Mouse (Mus musculus): ENCODE measurements at regions not wholly inside any gene's neighbourhood (a gene's known extent, or its start where the extent isn't known, plus 50 kb on each side); places are given as distances from the start of the nearest gene placed in this dataset.
A peak's percentile ranks its signal among the peaks of the same experiment; 100 is the strongest.

DNA sequence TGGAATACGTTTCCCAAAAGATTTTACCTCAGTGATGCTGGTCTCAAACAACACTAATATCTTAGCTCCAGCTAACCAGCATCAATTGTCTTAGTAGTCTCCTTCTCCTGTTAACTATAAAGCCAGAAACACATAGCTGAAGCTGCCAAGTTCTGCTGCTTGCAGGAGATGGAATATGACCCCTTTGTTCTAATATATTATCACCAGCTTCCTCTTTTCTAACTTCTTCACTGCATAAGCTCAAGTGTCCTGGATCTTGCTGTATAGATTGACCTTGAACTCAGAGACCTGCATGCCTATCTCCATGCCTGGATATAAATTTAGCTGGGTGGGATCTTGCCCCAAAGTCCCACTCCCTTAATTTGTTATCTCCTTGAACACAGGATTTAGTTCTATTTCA lies 94.8 kb downstream of the Rbm46 start:
- Histone ChIP-seq H3K27ac (no peak overlapping the region), H3K27me3 (ENCODE audit: insufficient read depth, poor library complexity, severe bottlenecking) (no peaks in the 10 kb centered on the region), H3K4me1 (replicated peaks) (no peaks in the 10 kb centered on the region), H3K36me3 (no peaks in the 10 kb centered on the region), H3K4me3 (no peak overlapping the region), H3K9me3 (no peaks in the 10 kb centered on the region)
- DNase-seq (ENCODE audit: low spot score) = no peak
- 79% methylated on average over 1 of the region's 1 CpGs for WGBS

DNA sequence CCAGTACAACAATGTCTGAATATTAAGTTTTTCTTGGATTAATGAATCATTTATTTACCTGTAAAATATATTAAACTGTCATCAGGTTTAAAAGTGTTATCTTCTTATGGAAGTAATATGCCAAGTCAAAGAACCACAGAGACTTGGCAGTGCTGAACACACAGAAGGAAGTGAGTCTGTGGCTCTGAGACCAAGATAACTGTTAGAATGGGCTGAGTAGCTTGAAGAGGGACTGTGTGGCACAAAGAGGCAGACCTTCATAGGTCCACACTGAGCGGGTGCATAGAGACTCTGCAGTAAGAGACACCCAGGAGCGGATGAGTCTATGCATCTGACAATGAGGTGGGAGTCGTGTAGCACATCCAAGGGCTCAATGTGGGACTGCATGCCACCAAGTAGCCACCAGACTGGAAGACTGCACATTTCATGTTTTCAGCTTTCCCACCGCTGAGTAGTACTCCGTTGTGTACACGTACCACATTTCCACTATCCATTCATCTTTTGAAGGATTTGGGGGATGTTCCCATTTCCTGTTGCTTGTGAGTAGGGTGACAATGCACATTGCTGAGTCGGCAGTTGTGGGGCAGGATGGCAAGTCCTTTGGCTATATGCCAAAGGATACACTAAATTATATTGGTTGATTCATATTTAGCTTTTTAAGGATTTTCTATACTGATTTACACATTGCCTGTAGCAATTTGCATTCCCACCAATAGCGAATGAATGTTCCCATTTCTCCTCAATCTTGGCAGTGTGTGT lies 105.6 kb downstream of the Rbm46 start:
- DNase-seq (ENCODE audit: low spot score) = no peak
- 94% methylated on average over 8 of the region's 8 CpGs for WGBS
- no peaks in the 10 kb centered on the region for H3K27me3 ChIP-seq (ENCODE audit: insufficient read depth, poor library complexity, severe bottlenecking)
- H3K4me1 ChIP-seq (replicated peaks) = no peaks in the 10 kb centered on the region
- no peaks in the 10 kb centered on the region for H3K9me3 ChIP-seq
- no peak overlapping the region for H3K4me3 ChIP-seq
- no peaks in the 10 kb centered on the region for H3K36me3 ChIP-seq
- H3K27ac ChIP-seq = no peak overlapping the region

DNA sequence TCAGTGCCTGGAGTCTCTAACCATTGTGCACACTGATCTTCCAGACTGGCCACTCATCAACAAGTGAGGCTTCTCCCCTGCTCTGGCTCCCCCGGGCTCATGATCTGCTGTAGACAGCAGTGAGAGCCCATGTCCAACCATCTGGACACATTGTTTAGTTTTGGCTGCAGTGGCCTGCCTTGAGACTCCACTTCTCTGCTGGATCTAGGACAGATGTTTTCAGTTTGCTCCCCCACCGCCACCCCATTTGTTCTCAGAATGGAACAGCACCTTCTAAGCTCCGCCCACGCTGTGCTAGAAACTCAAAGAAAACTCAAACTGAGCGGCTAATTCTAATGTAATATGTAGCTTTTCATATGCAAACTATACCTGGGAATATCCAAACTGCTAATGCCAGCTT lies 108.8 kb downstream of the Rbm46 start:
- Histone ChIP-seq H3K36me3 (no peaks in the 10 kb centered on the region), H3K4me1 (replicated peaks) (no peaks in the 10 kb centered on the region), H3K9me3 (no peaks in the 10 kb centered on the region), H3K27ac (no peak overlapping the region), H3K4me3 (no peak overlapping the region), H3K27me3 (ENCODE audit: insufficient read depth, poor library complexity, severe bottlenecking) (no peaks in the 10 kb centered on the region)
- DNase-seq (ENCODE audit: low spot score) = peak; percentile 12
- WGBS = 55% methylated on average over 5 of the region's 5 CpGs

DNA sequence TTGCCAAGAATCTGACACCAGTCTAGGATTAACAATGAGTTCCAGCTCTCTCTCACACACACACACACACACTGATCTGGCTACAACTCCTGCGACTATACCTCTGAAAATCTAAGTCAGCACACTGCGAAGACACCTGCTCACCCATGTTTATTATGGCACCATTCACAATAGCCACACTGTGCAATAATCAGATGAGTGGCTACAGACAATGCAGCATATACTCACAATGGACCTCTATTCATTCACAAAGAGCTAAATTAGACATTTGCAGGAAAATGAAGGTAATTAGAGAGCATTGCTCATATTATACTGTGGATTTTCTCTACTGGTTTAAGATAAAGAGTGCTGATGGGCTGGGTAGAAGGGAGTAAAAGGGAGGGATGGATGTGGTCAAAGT lies 116.3 kb downstream of the Rbm46 start:
- H3K9me3 ChIP-seq = no peaks in the 10 kb centered on the region
- no peaks in the 10 kb centered on the region for H3K27me3 ChIP-seq (ENCODE audit: insufficient read depth, poor library complexity, severe bottlenecking)
- H3K36me3 ChIP-seq = no peaks in the 10 kb centered on the region
- no peaks in the 10 kb centered on the region for H3K4me1 ChIP-seq (replicated peaks)
- no peak for DNase-seq (ENCODE audit: low spot score)
- WGBS = 81% methylated on average over 2 of the region's 2 CpGs
- no peak overlapping the region for H3K4me3 ChIP-seq
- H3K27ac ChIP-seq = no peak overlapping the region

DNA sequence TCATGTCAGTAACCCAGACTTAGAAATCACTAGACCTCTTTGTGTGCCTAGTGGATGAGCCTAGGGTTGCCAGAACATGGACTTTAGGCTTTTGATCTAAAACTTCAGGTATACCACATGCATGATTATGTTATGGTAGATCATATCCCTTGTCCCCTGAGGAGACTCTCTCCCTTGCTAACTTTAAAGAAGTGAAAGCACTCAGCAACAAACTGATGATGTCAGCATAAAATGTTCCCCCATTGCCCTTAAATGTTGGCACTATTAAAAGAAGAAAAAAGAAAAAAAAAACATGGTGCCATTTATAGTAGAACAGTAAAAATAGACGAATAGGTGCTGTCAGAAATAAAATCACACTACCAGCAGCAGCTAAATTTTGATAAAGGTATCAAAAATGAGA lies 117.3 kb downstream of the Rbm46 start:
- WGBS = 91% methylated on average over 1 of the region's 1 CpGs
- no peak overlapping the region for H3K4me3 ChIP-seq
- H3K4me1 ChIP-seq (replicated peaks) = no peaks in the 10 kb centered on the region
- no peaks in the 10 kb centered on the region for H3K27me3 ChIP-seq (ENCODE audit: insufficient read depth, poor library complexity, severe bottlenecking)
- no peak for DNase-seq (ENCODE audit: low spot score)
- H3K27ac ChIP-seq = no peak overlapping the region
- no peaks in the 10 kb centered on the region for H3K36me3 ChIP-seq
- H3K9me3 ChIP-seq = no peaks in the 10 kb centered on the region

DNA sequence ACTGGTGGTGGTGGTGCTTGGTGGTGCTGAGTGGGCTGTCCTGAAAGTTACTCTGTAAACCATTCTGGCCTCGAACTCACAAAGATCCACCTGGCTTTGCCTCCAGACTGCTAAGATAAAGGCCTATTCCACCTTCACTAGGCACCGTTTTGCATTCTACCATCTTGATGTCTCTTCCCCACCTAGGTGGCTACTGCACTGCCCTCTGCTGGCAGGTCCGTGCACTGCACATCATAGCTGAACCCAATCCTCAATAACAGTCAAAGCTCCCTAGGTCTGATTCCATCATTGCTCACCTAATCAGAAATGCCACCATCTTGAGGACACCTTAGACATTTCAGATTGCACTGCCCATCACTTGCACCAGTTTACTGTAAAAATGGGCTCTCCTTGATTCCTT lies 150.7 kb downstream of the Rbm46 start:
- no peak overlapping the region for H3K4me3 ChIP-seq
- peak; percentile 71 for DNase-seq (ENCODE audit: low spot score)
- 28% methylated on average over 3 of the region's 3 CpGs for WGBS
- H3K36me3 ChIP-seq = no peaks in the 10 kb centered on the region
- no peaks in the 10 kb centered on the region for H3K4me1 ChIP-seq (replicated peaks)
- no peaks in the 10 kb centered on the region for H3K9me3 ChIP-seq
- no peaks in the 10 kb centered on the region for H3K27me3 ChIP-seq (ENCODE audit: insufficient read depth, poor library complexity, severe bottlenecking)
- H3K27ac ChIP-seq = no peak overlapping the region

DNA sequence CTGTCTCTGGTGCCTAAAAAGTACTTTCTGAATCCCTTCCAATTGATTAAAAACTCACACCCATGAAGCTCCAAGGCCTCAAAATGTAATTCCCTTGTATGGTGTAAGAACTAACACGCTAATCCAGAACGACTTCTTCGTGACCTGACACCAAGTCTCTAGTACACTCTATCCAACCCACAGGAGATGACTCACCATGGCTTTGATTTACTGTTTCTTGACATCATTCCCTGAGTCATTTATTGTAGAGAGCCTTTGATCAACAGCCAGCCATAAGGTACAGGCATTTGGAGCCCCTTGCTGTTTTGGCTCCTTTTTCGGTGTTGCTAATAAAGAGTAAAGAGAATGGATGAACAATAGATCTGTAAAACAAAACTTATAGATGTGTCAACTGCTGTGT lies 159.7 kb upstream of the Npy2r start:
- H3K4me3 ChIP-seq = no peak overlapping the region
- H3K36me3 ChIP-seq = no peaks in the 10 kb centered on the region
- no peaks in the 10 kb centered on the region for H3K4me1 ChIP-seq (replicated peaks)
- no peak overlapping the region for H3K27ac ChIP-seq
- DNase-seq (ENCODE audit: low spot score) = no peak
- 90% methylated on average over 4 of the region's 4 CpGs for WGBS
- no peaks in the 10 kb centered on the region for H3K9me3 ChIP-seq
- no peaks in the 10 kb centered on the region for H3K27me3 ChIP-seq (ENCODE audit: insufficient read depth, poor library complexity, severe bottlenecking)

DNA sequence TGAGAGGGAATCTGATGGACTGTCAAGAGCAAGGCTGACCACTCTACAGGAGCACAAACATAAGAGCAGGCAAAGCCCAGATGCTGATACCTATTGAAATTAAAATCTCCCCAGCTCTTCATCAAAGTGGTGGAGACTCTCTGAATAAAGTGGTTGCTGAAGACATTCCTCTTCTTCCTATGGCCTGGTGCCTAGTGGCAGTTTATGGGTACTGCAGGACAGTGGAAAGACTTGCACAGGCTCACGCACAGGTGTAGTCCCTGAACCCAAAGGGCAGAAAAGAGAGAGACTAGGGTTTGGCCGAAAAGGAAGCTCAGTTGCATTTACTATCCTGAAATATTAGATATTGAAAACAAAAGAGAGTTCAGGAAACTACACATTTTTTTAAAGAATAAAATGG lies 144.2 kb upstream of the Npy2r start:
- no peaks in the 10 kb centered on the region for H3K36me3 ChIP-seq
- H3K4me3 ChIP-seq = no peak overlapping the region
- 87% methylated on average over 2 of the region's 2 CpGs for WGBS
- no peaks in the 10 kb centered on the region for H3K9me3 ChIP-seq
- H3K4me1 ChIP-seq (replicated peaks) = no peaks in the 10 kb centered on the region
- H3K27me3 ChIP-seq (ENCODE audit: insufficient read depth, poor library complexity, severe bottlenecking) = no peaks in the 10 kb centered on the region
- H3K27ac ChIP-seq = no peak overlapping the region
- no peak for DNase-seq (ENCODE audit: low spot score)

DNA sequence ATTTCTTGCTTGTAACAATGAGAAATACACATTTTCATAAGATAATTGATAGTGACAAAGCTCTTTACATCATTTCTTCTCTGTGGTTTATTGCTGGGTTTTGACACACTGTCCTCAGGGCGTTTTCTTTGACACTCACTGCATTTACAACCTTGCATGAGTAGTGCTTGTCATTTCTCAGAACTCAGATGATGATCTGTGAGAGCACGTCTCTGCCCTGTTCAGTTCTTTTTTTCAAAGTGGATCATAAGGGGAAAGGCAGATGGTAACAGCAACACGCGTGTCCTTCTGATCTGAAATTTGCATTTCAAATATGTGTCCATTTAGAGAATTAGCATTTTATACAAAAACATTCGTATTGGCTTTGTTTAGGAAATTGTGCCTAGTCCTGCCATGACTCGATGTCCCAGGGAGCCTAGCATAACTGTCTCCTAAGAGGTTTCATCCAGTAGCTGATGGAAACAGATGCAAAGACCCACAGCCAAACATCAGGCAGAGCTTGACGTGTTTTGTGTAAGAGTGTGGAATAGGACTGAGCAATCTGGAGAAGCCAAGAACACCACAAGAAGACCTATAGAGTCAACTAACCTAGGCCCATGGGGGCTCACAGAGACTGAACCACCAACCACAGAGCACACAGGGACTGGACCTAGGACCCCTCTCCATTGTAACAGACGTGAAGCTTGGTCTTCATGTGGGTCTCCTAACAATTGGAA lies 108.4 kb upstream of the Npy2r start:
- 86% methylated on average over 8 of the region's 8 CpGs for WGBS
- no peaks in the 10 kb centered on the region for H3K9me3 ChIP-seq
- H3K4me3 ChIP-seq = no peak overlapping the region
- H3K27me3 ChIP-seq (ENCODE audit: insufficient read depth, poor library complexity, severe bottlenecking) = no peaks in the 10 kb centered on the region
- no peak for DNase-seq (ENCODE audit: low spot score)
- H3K36me3 ChIP-seq = no peaks in the 10 kb centered on the region
- no peak overlapping the region for H3K27ac ChIP-seq
- H3K4me1 ChIP-seq (replicated peaks) = no peaks in the 10 kb centered on the region

DNA sequence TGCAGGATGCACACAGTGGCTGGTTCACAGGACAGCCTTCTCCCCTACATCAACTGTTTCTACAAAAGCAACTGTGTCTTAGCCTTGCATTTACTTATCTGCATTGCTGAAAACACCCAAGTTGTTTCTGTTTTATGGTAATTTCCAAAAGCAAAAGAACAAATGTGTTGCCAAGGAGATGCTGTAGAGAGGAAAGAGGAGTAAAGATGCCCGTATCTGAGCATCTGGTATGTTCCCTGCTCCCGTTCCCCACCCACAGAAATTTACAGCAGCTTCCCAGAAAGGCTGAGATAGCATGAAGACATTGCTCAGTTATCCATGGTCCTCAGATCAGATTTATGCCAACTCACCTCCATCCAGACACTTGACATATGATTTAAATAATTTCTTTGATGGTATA lies 104.5 kb upstream of the Npy2r start:
- no peak overlapping the region for H3K4me3 ChIP-seq
- H3K27ac ChIP-seq = no peak overlapping the region
- H3K27me3 ChIP-seq (ENCODE audit: insufficient read depth, poor library complexity, severe bottlenecking) = no peaks in the 10 kb centered on the region
- WGBS = 69% methylated on average over 2 of the region's 2 CpGs
- H3K4me1 ChIP-seq (replicated peaks) = no peaks in the 10 kb centered on the region
- H3K9me3 ChIP-seq = no peaks in the 10 kb centered on the region
- H3K36me3 ChIP-seq = no peaks in the 10 kb centered on the region
- DNase-seq (ENCODE audit: low spot score) = no peak

DNA sequence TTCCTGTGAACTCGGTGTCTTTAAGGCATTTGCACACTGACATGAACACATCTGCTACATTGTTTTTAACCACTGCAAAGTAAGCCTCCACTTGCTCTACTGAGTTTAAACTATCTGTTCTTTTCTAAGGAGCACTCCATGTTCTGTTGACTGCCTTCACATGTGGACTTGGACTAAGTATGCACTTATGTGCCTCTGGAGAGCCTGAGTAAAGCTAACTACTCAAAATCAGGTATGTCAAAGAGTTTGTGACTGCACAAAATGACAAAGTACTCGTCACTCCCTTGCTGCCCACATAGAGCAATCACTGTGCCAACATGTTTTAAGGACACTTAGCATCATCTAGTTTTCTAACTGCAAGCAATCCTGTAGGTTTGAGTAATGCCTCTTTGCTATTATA lies 92.2 kb upstream of the Npy2r start:
- Histone ChIP-seq H3K27ac (no peak overlapping the region), H3K4me3 (no peak overlapping the region), H3K4me1 (replicated peaks) (0 out of 2 replicates have a peak, but pooled peaks cover 4% of the 10 kb centered on the region), H3K36me3 (no peaks in the 10 kb centered on the region), H3K27me3 (ENCODE audit: insufficient read depth, poor library complexity, severe bottlenecking) (no peaks in the 10 kb centered on the region), H3K9me3 (no peaks in the 10 kb centered on the region)
- DNase-seq (ENCODE audit: low spot score) = no peak
- WGBS = 88% methylated on average over 2 of the region's 2 CpGs

DNA sequence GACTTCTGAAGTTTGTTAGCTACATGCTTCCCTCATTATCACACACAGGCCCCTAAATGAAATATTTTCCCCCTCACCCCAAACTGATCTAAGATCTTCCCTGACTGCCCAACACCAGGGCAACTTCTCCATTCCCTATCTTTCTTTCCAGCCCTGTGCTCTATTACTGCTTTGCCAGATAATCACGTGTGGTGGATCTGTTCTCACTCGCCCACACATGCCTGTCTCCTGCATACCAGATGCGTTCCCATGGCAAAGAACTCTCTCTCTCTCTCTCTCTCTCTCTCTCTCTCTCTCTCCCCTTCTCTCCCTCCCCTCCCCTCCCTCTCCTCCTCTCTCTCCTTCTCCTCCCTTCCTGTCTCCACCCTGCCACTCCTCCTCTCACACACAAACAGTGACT lies 88.8 kb upstream of the Npy2r start:
- Histone ChIP-seq H3K4me1 (replicated peaks) (0 out of 2 replicates have a peak, but pooled peaks cover 4% of the 10 kb centered on the region), H3K9me3 (no peaks in the 10 kb centered on the region), H3K36me3 (no peaks in the 10 kb centered on the region), H3K4me3 (no peak overlapping the region), H3K27me3 (ENCODE audit: insufficient read depth, poor library complexity, severe bottlenecking) (no peaks in the 10 kb centered on the region), H3K27ac (no peak overlapping the region)
- 25% methylated on average over 3 of the region's 3 CpGs for WGBS
- DNase-seq (ENCODE audit: low spot score) = peak; percentile 15

DNA sequence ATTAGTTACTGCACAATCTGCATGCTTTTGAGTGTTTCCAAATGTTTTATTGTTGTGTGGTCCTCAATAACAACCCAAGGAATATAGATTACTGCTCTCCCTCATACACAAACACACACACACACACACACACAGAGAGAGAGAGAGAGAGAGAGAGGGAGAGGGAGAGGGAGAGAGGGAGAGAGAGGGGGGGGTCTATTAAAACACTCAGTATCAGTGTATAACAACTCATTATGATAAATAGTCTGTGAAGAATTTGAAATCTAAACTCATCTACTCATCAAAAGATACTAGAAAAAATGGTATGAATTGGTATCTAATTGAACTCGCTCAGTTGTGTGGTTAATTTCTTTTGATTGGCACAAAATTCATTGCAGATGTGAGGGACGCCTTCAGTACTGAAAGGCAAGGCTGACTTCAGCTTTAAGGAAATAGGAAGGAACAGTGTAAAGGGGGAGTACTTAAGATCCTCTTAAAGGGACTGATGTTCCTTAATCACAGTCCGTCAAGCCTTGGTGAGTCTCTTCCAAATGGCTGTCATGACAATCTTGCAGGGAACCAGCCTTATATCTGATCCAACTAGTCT lies 72.6 kb upstream of the Npy2r start:
- no peaks in the 10 kb centered on the region for H3K27me3 ChIP-seq (ENCODE audit: insufficient read depth, poor library complexity, severe bottlenecking)
- H3K36me3 ChIP-seq = no peaks in the 10 kb centered on the region
- no peak overlapping the region for H3K4me3 ChIP-seq
- no peak for DNase-seq (ENCODE audit: low spot score)
- H3K4me1 ChIP-seq (replicated peaks) = no peaks in the 10 kb centered on the region
- no peaks in the 10 kb centered on the region for H3K9me3 ChIP-seq
- WGBS = 82% methylated on average over 3 of the region's 3 CpGs
- H3K27ac ChIP-seq = no peak overlapping the region
